Mouse (Mus musculus) embryonic facial prominence, embryonic 11.5 days (tissue): ENCODE data around the gene Abhd12. TPM values are rescaled to one million over a fixed set of nuclear protein-coding genes. Genes with fewer than 3 reads are reported as not detected.

Experiments used
- ATAC-seq: fragments of 200-750 bp; cut with Nextera tagmentation; replicated peaks from 2 replicates; pipeline ENCODE4 v1.8.0; 2017; ENCODE audit warnings: low read depth; ENCODE audit not compliant: insufficient number of reproducible peaks, low FRiP score, low TSS enrichment
- DNase-seq: peaks from one replicate; pipeline ENCODE4 v3.0.0-alpha.2; 2015; ENCODE audit warnings: low spot score
- H3K27ac ChIP-seq: fragments of 300-500 bp; sonication (generic); replicated peaks from 2 replicates; pipeline ENCODE4 v1.5.1; 2014; ENCODE audit warnings: mild to moderate bottlenecking, low read depth, low read length, control low read depth
- H3K27me3 ChIP-seq: fragments of 300-500 bp; sonication (generic); 2 replicates; pipeline ENCODE4 v1.6.1; 2014; ENCODE audit warnings: mild to moderate bottlenecking, low read length, moderate library complexity, mixed read lengths; ENCODE audit not compliant: control insufficient read depth, insufficient read depth
- H3K36me3 ChIP-seq: fragments of 300-500 bp; sonication (generic); replicated peaks from 2 replicates; pipeline ENCODE4 v1.6.1; 2014; ENCODE audit warnings: low read depth, mild to moderate bottlenecking, low read length, moderate library complexity, mixed read lengths; ENCODE audit not compliant: control insufficient read depth, insufficient read depth
- H3K4me1 ChIP-seq: fragments of 300-500 bp; sonication (generic); 2 replicates; pipeline ENCODE4 v1.6.1; 2014; ENCODE audit warnings: low read length, mixed read lengths; ENCODE audit not compliant: control insufficient read depth, insufficient read depth
- H3K4me2 ChIP-seq: fragments of 300-500 bp; sonication (generic); 2 replicates; pipeline ENCODE4 v1.6.1; 2014; ENCODE audit warnings: low read depth, mild to moderate bottlenecking, control low read depth, low read length, moderate library complexity
- H3K4me3 ChIP-seq: fragments of 300-500 bp; sonication (generic); 2 replicates; pipeline ENCODE4 v1.5.1; 2014; ENCODE audit warnings: low read depth, low read length, control low read depth
- H3K9ac ChIP-seq: fragments of 300-500 bp; sonication (generic); replicated peaks from 2 replicates; pipeline ENCODE4 v1.6.1; 2014; ENCODE audit warnings: mild to moderate bottlenecking, control low read depth, low read length
- H3K9me3 ChIP-seq: fragments of 300-500 bp; sonication (generic); replicated peaks from 2 replicates; pipeline ENCODE4 v1.6.1; 2016; ENCODE audit warnings: mild to moderate bottlenecking, low read length, inconsistent platforms, mixed read lengths; ENCODE audit not compliant: control insufficient read depth
- WGBS: fragments of 180-500 bp; shearing (Covaris S2); extraction: QIAGEN DNeasy Blood & Tissue Kit; methylation state at CpG from one replicate; pipeline ENCODE4 v1.1.7; 2014; 5-methylcytosine and 5-hydroxymethylcytosine counted together
- polyA plus RNA-seq: library from polyadenylated mRNA; unstranded; fragments of >200 nt; fragmentation: Nextera tagmentation; extraction: Ambion mirVana; gene quantifications from 2 replicates; pipeline ENCODE4 v1.2.1, GENCODE M21; 2014

Gene Abhd12
- polyA plus RNA-seq, 1 experiment from 2014 or later = 54.9 TPM

- 92% methylated on average over 4 of the region's 4 CpGs for WGBS
- ATAC-seq = no peak
- no peaks in the 10 kb centered on the region for H3K4me1 ChIP-seq
- no peaks in the 10 kb centered on the region for H3K9me3 ChIP-seq
- peaks cover 1% of the 10 kb centered on the region for H3K36me3 ChIP-seq
- H3K9ac ChIP-seq = no peak overlapping the region
- no peaks in the 10 kb centered on the region for H3K27me3 ChIP-seq
- H3K4me3 ChIP-seq = no peak overlapping the region
- no peak for DNase-seq
- H3K27ac ChIP-seq = no peak overlapping the region
- H3K4me2 ChIP-seq = no peak overlapping the region
Measured at GRCm38 (mm10) chr2:150934659-150935058, 30.1 kb upstream of the Abhd12 start.

- no peak overlapping the region for H3K4me3 ChIP-seq
- H3K27me3 ChIP-seq = no peaks in the 10 kb centered on the region
- H3K27ac ChIP-seq = no peak overlapping the region
- no peak overlapping the region for H3K9ac ChIP-seq
- ATAC-seq (no peak), DNase-seq (no peak)
- 81% methylated on average over 19 of the region's 19 CpGs for WGBS
- no peaks in the 10 kb centered on the region for H3K4me1 ChIP-seq
- H3K4me2 ChIP-seq = no peak overlapping the region
- H3K9me3 ChIP-seq = no peaks in the 10 kb centered on the region
- no peaks in the 10 kb centered on the region; the same call in 1 of the 2 replicates for H3K36me3 ChIP-seq
Measured at GRCm38 (mm10) chr2:150933482-150933881, 28.9 kb upstream of the Abhd12 start.

GRCm38 (mm10) chr2:150930806-150931205, 26.3 kb upstream of the Abhd12 start:
- Histone ChIP-seq H3K27ac (no peak overlapping the region), H3K4me1 (no peaks in the 10 kb centered on the region), H3K4me2 (no peak overlapping the region), H3K9me3 (no peaks in the 10 kb centered on the region), H3K36me3 (no peaks in the 10 kb centered on the region), H3K27me3 (no peaks in the 10 kb centered on the region), H3K4me3 (no peak overlapping the region), H3K9ac (no peak overlapping the region)
- ATAC-seq (no peak), DNase-seq (no peak)
- WGBS = 73% methylated on average over 3 of the region's 3 CpGs

GRCm38 (mm10) chr2:150929156-150929555, 24.6 kb upstream of the Abhd12 start:
- DNase-seq (no peak), ATAC-seq (no peak)
- Histone ChIP-seq H3K27ac (no peak overlapping the region), H3K4me2 (no peak overlapping the region), H3K4me3 (no peak overlapping the region), H3K9me3 (no peaks in the 10 kb centered on the region), H3K27me3 (no peaks in the 10 kb centered on the region), H3K36me3 (no peaks in the 10 kb centered on the region), H3K9ac (no peak overlapping the region), H3K4me1 (no peaks in the 10 kb centered on the region)
- WGBS = 88% methylated on average over 6 of the region's 6 CpGs

GRCm38 (mm10) chr2:150927038-150927720, 22.6 kb upstream of the Abhd12 start:
- no peak overlapping the region for H3K27ac ChIP-seq
- no peaks in the 10 kb centered on the region for H3K4me1 ChIP-seq
- no peaks in the 10 kb centered on the region for H3K27me3 ChIP-seq
- no peaks in the 10 kb centered on the region for H3K36me3 ChIP-seq
- ATAC-seq (no peak), DNase-seq (no peak)
- no peak overlapping the region for H3K9ac ChIP-seq
- no peak overlapping the region for H3K4me3 ChIP-seq
- H3K4me2 ChIP-seq = no peak overlapping the region
- no peaks in the 10 kb centered on the region for H3K9me3 ChIP-seq
- WGBS = 91% methylated on average over 11 of the region's 11 CpGs

GRCm38 (mm10) chr2:150923505-150923904, 19.0 kb upstream of the Abhd12 start:
- no peaks in the 10 kb centered on the region for H3K27me3 ChIP-seq
- H3K27ac ChIP-seq = no peak overlapping the region
- H3K4me2 ChIP-seq = no peak overlapping the region
- DNase-seq (no peak), ATAC-seq (no peak)
- H3K36me3 ChIP-seq = no peaks in the 10 kb centered on the region
- H3K4me1 ChIP-seq = no peaks in the 10 kb centered on the region
- H3K4me3 ChIP-seq = no peak overlapping the region
- H3K9ac ChIP-seq = no peak overlapping the region
- WGBS = 88% methylated on average over 7 of the region's 7 CpGs
- H3K9me3 ChIP-seq = no peaks in the 10 kb centered on the region

- no peak overlapping the region for H3K9ac ChIP-seq
- H3K4me1 ChIP-seq = no peaks in the 10 kb centered on the region
- WGBS = 93% methylated on average over 3 of the region's 3 CpGs
- no peaks in the 10 kb centered on the region for H3K27me3 ChIP-seq
- no peaks in the 10 kb centered on the region for H3K9me3 ChIP-seq
- H3K4me3 ChIP-seq = no peak overlapping the region
- H3K27ac ChIP-seq = no peak overlapping the region
- no peak for DNase-seq
- H3K4me2 ChIP-seq = no peak overlapping the region
- ATAC-seq = no peak
- no peaks in the 10 kb centered on the region for H3K36me3 ChIP-seq
Measured at GRCm38 (mm10) chr2:150923026-150923425, 18.5 kb upstream of the Abhd12 start.

- Histone ChIP-seq H3K27me3 (no peaks in the 10 kb centered on the region), H3K9me3 (no peaks in the 10 kb centered on the region), H3K36me3 (no peaks in the 10 kb centered on the region), H3K4me3 (no peak overlapping the region), H3K9ac (no peak overlapping the region), H3K4me2 (no peak overlapping the region), H3K4me1 (no peaks in the 10 kb centered on the region), H3K27ac (no peak overlapping the region)
- WGBS = 89% methylated on average over 4 of the region's 4 CpGs
- DNase-seq = no peak
- no peak for ATAC-seq
Measured at GRCm38 (mm10) chr2:150922165-150922564, 17.6 kb upstream of the Abhd12 start.
